Mouse (Mus musculus) kidney, embryonic 15.5 days (tissue): ENCODE measurements at regions not wholly inside any gene's neighbourhood (a gene's known extent, or its start where the extent isn't known, plus 50 kb on each side); places are given as distances from the start of the nearest gene placed in this dataset.

ENCODE experiments used
- ATAC-seq: fragments of 200-750 bp; cut with Nextera tagmentation; replicated peaks from 2 replicates; pipeline ENCODE4 v1.8.0; 2017; ENCODE audit warnings: moderate TSS enrichment; ENCODE audit not compliant: low FRiP score
- H3K27ac ChIP-seq: fragments of 300-500 bp; sonication (generic); 2 replicates; pipeline ENCODE4 v1.5.1; 2015; ENCODE audit warnings: mild to moderate bottlenecking, inconsistent platforms
- H3K27me3 ChIP-seq: fragments of 300-500 bp; sonication (generic); 2 replicates; pipeline ENCODE4 v1.6.1; 2015; ENCODE audit warnings: inconsistent platforms
- H3K36me3 ChIP-seq: fragments of 300-500 bp; sonication (generic); 2 replicates; pipeline ENCODE4 v1.6.1; 2015; ENCODE audit warnings: inconsistent platforms
- H3K4me1 ChIP-seq: fragments of 300-500 bp; sonication (generic); 2 replicates; pipeline ENCODE4 v1.6.1; 2015; ENCODE audit warnings: inconsistent platforms
- H3K4me2 ChIP-seq: fragments of 300-500 bp; sonication (generic); 2 replicates; pipeline ENCODE4 v1.6.1; 2015; ENCODE audit warnings: moderate library complexity, mild to moderate bottlenecking, inconsistent platforms
- H3K4me3 ChIP-seq: fragments of 300-500 bp; sonication (generic); replicated peaks from 2 replicates; pipeline ENCODE4 v1.5.1; 2015; ENCODE audit warnings: mild to moderate bottlenecking, inconsistent platforms
- H3K9ac ChIP-seq: fragments of 300-500 bp; sonication (generic); 2 replicates; pipeline ENCODE4 v1.6.1; 2015; ENCODE audit warnings: mild to moderate bottlenecking, inconsistent platforms
- H3K9me3 ChIP-seq: fragments of 300-500 bp; sonication (generic); replicated peaks from 2 replicates; pipeline ENCODE4 v1.6.1; 2016; ENCODE audit warnings: inconsistent platforms
- WGBS: fragments of 180-500 bp; shearing (Covaris S2); methylation state at CpG from one replicate; pipeline ENCODE4 v1.1.7; 2015; ENCODE audit warnings: mixed read lengths; 5-methylcytosine and 5-hydroxymethylcytosine counted together

- no peak for ATAC-seq
- no peak overlapping the region for H3K9ac ChIP-seq
- no peaks in the 10 kb centered on the region for H3K27me3 ChIP-seq
- H3K4me2 ChIP-seq, result no peak overlapping the region
- no peak overlapping the region for H3K4me3 ChIP-seq
- H3K36me3 ChIP-seq, result no peaks in the 10 kb centered on the region
- no peak overlapping the region for H3K27ac ChIP-seq
- WGBS, result 86% methylated on average over 10 of the region's 10 CpGs
- no peaks in the 10 kb centered on the region for H3K9me3 ChIP-seq
- peaks cover under 1% of the 10 kb centered on the region for H3K4me1 ChIP-seq
These were observed 62.4 kb upstream of the Bcl6 start for GRCm38 (mm10) chr16:24050856-24051640.

- Histone ChIP-seq H3K9ac (no peak overlapping the region), H3K27me3 (no peaks in the 10 kb centered on the region), H3K4me3 (no peak overlapping the region), H3K27ac (no peak overlapping the region), H3K9me3 (no peaks in the 10 kb centered on the region), H3K36me3 (no peaks in the 10 kb centered on the region), H3K4me1 (no peaks in the 10 kb centered on the region), H3K4me2 (no peak overlapping the region)
- ATAC-seq, result no peak
- WGBS, result 73% methylated on average over 4 of the region's 4 CpGs
These were observed 55.1 kb upstream of the Bcl6 start for GRCm38 (mm10) chr16:24043779-24044178.

GRCm38 (mm10) chr16:24042977-24043376, 54.3 kb upstream of the Bcl6 start:
- H3K27ac ChIP-seq, result no peak overlapping the region
- H3K9ac ChIP-seq, result no peak overlapping the region
- H3K4me1 ChIP-seq, result no peaks in the 10 kb centered on the region
- no peaks in the 10 kb centered on the region for H3K27me3 ChIP-seq
- ATAC-seq, result no peak
- no peak overlapping the region for H3K4me3 ChIP-seq
- no peak overlapping the region for H3K4me2 ChIP-seq
- no peaks in the 10 kb centered on the region for H3K9me3 ChIP-seq
- no peaks in the 10 kb centered on the region for H3K36me3 ChIP-seq
- 91% methylated on average over 3 of the region's 3 CpGs for WGBS

GRCm38 (mm10) chr16:24042216-24042615, 53.6 kb upstream of the Bcl6 start:
- H3K9ac ChIP-seq, result no peak overlapping the region
- H3K27me3 ChIP-seq, result no peaks in the 10 kb centered on the region
- H3K4me3 ChIP-seq, result no peak overlapping the region
- H3K4me1 ChIP-seq, result no peaks in the 10 kb centered on the region
- 75% methylated on average over 2 of the region's 2 CpGs for WGBS
- H3K4me2 ChIP-seq, result no peak overlapping the region
- no peak overlapping the region for H3K27ac ChIP-seq
- no peaks in the 10 kb centered on the region for H3K36me3 ChIP-seq
- ATAC-seq, result no peak
- H3K9me3 ChIP-seq, result no peaks in the 10 kb centered on the region

GRCm38 (mm10) chr16:24041403-24041802, 52.8 kb upstream of the Bcl6 start:
- Histone ChIP-seq H3K36me3 (no peaks in the 10 kb centered on the region), H3K27me3 (no peaks in the 10 kb centered on the region), H3K9me3 (no peaks in the 10 kb centered on the region), H3K4me1 (no peaks in the 10 kb centered on the region), H3K9ac (no peak overlapping the region), H3K27ac (no peak overlapping the region), H3K4me2 (no peak overlapping the region), H3K4me3 (no peak overlapping the region)
- ATAC-seq, result no peak
- 92% methylated on average over 2 of the region's 2 CpGs for WGBS

GRCm38 (mm10) chr16:24039765-24040164, 51.1 kb upstream of the Bcl6 start:
- no peak for ATAC-seq
- Histone ChIP-seq H3K36me3 (no peaks in the 10 kb centered on the region), H3K27me3 (no peaks in the 10 kb centered on the region), H3K27ac (no peak overlapping the region; the same call in 1 of the 2 replicates), H3K9ac (no peak overlapping the region), H3K9me3 (no peaks in the 10 kb centered on the region), H3K4me2 (no peak overlapping the region), H3K4me1 (no peaks in the 10 kb centered on the region), H3K4me3 (no peak overlapping the region)
- 70% methylated on average over 4 of the region's 4 CpGs for WGBS
